Mouse (Mus musculus) macrophage (primary cell): ENCODE measurements at regions not wholly inside any gene's neighbourhood (a gene's known extent, or its start where the extent isn't known, plus 50 kb on each side); places are given as distances from the start of the nearest gene placed in this dataset.

Experiments
- H3K27ac ChIP-seq: fragments of 350-480 bp; formaldehyde crosslinking; 2 replicates; pipeline ENCODE4 v1.9.0; 2021
- H3K36me3 ChIP-seq: fragments of 350-480 bp; formaldehyde crosslinking; 2 replicates; pipeline ENCODE4 v1.9.0; 2021; ENCODE audit errors: inconsistent target
- H3K4me3 ChIP-seq: fragments of 350-480 bp; formaldehyde crosslinking; 2 replicates; pipeline ENCODE4 v1.9.0; 2021; ENCODE audit errors: inconsistent target
- H3K79me2 ChIP-seq: fragments of 350-480 bp; formaldehyde crosslinking; 2 replicates; pipeline ENCODE4 v1.9.0; 2021; ENCODE audit errors: inconsistent target
- WGBS: methylation state at CpG from one replicate; pipeline ENCODE4 v1.1.7; 2026; ENCODE audit warnings: inconsistent platforms; ENCODE audit not compliant: missing documents; 5-methylcytosine and 5-hydroxymethylcytosine counted together

- H3K4me3 ChIP-seq = no peak overlapping the region
- H3K36me3 ChIP-seq = no peaks in the 10 kb centered on the region
- no peaks in the 10 kb centered on the region for H3K79me2 ChIP-seq
- H3K27ac ChIP-seq = no peak overlapping the region
- 72% methylated on average over 5 of the region's 5 CpGs for WGBS
Observed at GRCm38 (mm10) chr1:71757236-71757635, 104.2 kb upstream of the Fn1 start.

GRCm38 (mm10) chr1:71756159-71756558, 103.2 kb upstream of the Fn1 start:
- 89% methylated on average over 2 of the region's 2 CpGs for WGBS
- Histone ChIP-seq H3K36me3 (no peaks in the 10 kb centered on the region), H3K4me3 (no peak overlapping the region), H3K79me2 (no peaks in the 10 kb centered on the region), H3K27ac (no peak overlapping the region)

GRCm38 (mm10) chr1:71755435-71755834, 102.4 kb upstream of the Fn1 start:
- no peaks in the 10 kb centered on the region for H3K36me3 ChIP-seq
- no peak overlapping the region for H3K27ac ChIP-seq
- no peaks in the 10 kb centered on the region for H3K79me2 ChIP-seq
- H3K4me3 ChIP-seq = no peak overlapping the region
- 90% methylated on average over 7 of the region's 9 CpGs for WGBS

GRCm38 (mm10) chr1:71752351-71752750, 99.4 kb upstream of the Fn1 start:
- 86% methylated on average over 1 of the region's 1 CpGs for WGBS
- no peaks in the 10 kb centered on the region for H3K79me2 ChIP-seq
- no peaks in the 10 kb centered on the region for H3K36me3 ChIP-seq
- no peak overlapping the region for H3K4me3 ChIP-seq
- no peak overlapping the region for H3K27ac ChIP-seq

- Histone ChIP-seq H3K79me2 (no peaks in the 10 kb centered on the region), H3K36me3 (no peaks in the 10 kb centered on the region), H3K27ac (no peak overlapping the region), H3K4me3 (no peak overlapping the region)
- 93% methylated on average over 1 of the region's 1 CpGs for WGBS
Observed at GRCm38 (mm10) chr1:71751601-71752000, 98.6 kb upstream of the Fn1 start.

GRCm38 (mm10) chr1:71735606-71736005, 82.6 kb upstream of the Fn1 start:
- 41% methylated on average over 3 of the region's 3 CpGs for WGBS
- H3K79me2 ChIP-seq = no peaks in the 10 kb centered on the region
- no peak overlapping the region for H3K4me3 ChIP-seq
- H3K27ac ChIP-seq = no peak overlapping the region
- H3K36me3 ChIP-seq = no peaks in the 10 kb centered on the region

GRCm38 (mm10) chr1:71731623-71732022, 78.6 kb upstream of the Fn1 start:
- Histone ChIP-seq H3K36me3 (no peaks in the 10 kb centered on the region), H3K27ac (peak overlapping the region; percentile 36; the same call in 1 of the 2 replicates), H3K4me3 (no peak overlapping the region), H3K79me2 (no peaks in the 10 kb centered on the region)

GRCm38 (mm10) chr1:71731011-71731410, 78.0 kb upstream of the Fn1 start:
- Histone ChIP-seq H3K27ac (peak overlapping the region; percentile 37), H3K36me3 (no peaks in the 10 kb centered on the region), H3K4me3 (no peak overlapping the region), H3K79me2 (no peaks in the 10 kb centered on the region)
- WGBS = 2% methylated on average over 4 of the region's 4 CpGs

GRCm38 (mm10) chr1:71728852-71729347, 75.9 kb upstream of the Fn1 start:
- WGBS = 39% methylated on average over 8 of the region's 8 CpGs
- H3K36me3 ChIP-seq = no peaks in the 10 kb centered on the region

GRCm38 (mm10) chr1:71723816-71724215, 70.8 kb upstream of the Fn1 start:
- no peak overlapping the region for H3K27ac ChIP-seq
- H3K36me3 ChIP-seq = no peaks in the 10 kb centered on the region
- WGBS = 78% methylated on average over 7 of the region's 7 CpGs
- H3K79me2 ChIP-seq = no peaks in the 10 kb centered on the region
- no peak overlapping the region for H3K4me3 ChIP-seq

More at GRCm38 (mm10) chr1:71728852-71729347, 75.9 kb upstream of the Fn1 start:
- H3K4me3 ChIP-seq = no peak overlapping the region
- H3K27ac ChIP-seq = no peak overlapping the region
- no peaks in the 10 kb centered on the region for H3K79me2 ChIP-seq

- no peak overlapping the region for H3K27ac ChIP-seq
- H3K79me2 ChIP-seq = no peaks in the 10 kb centered on the region
- no peaks in the 10 kb centered on the region for H3K36me3 ChIP-seq
- WGBS = 67% methylated on average over 2 of the region's 2 CpGs
- no peak overlapping the region for H3K4me3 ChIP-seq
Observed at GRCm38 (mm10) chr1:71723039-71723397, 70.0 kb upstream of the Fn1 start.

GRCm38 (mm10) chr1:71722211-71723038, 69.4 kb upstream of the Fn1 start:
- Histone ChIP-seq H3K79me2 (no peaks in the 10 kb centered on the region), H3K27ac (no peak overlapping the region), H3K4me3 (no peak overlapping the region), H3K36me3 (no peaks in the 10 kb centered on the region)
- WGBS = 46% methylated on average over 6 of the region's 6 CpGs
